8 mouse cellular contexts compared by ENCODE assay signal in the genomic region with DNA sequence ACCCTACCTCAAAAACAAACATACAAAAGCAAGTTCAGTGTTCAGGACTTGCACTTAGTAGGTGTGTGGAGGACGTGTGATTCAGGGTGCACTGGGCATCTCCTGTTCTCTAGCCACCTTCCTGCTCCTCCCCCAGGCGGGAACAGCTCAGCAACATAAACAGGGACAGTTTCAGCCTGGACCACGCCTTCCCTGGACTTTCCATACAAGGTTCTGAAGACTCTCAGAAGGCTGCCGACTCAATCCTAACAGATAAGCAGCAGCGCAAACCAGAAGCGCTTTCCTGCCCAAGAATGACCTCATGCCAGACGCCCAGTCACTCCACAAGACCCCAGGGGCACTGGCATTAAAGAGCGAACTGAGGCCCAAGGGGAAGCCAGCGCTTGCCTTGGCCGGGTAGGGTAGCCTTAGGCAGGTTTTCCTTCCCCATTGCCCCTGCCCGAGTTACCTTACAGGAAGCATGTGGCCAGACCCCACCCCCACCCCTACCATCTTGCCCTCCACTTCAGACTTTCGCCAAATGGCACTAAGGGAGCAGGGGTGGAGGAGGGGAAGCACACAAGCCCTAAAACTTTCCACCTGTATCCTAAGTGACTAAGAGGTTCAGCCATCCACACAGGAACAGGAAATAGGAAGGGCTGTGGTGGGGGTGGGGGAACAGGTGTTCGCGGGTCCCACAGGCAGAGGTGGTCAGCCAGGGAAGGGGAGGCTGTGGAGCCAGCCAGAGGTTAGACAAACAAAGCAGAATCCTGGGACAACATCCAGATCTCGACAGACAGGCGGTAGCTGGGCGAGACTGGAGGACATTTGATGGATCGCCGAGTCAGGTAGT. TPM values are rescaled to one million over a fixed set of nuclear protein-coding genes. Genes with fewer than 3 reads are reported as not detected.
A peak's percentile ranks its signal among the peaks of the same experiment; 100 is the strongest.
DNase-seq lines count a peak whose midpoint lies in the region; ATAC-seq and TF ChIP-seq lines count a peak whose summit lies in the region.

No protein-coding gene starts in this region.

- peak; percentile 45 for DNase-seq in midbrain, embryonic 11.5 days (ENCODE audit: low spot score, missing footprints)
- DNase-seq in midbrain, postnatal 0 days (ENCODE audit: low spot score), result no peak
- peak; percentile 71 for DNase-seq in intestine, embryonic 14.5 days (ENCODE audit: low spot score)
- peak; percentile 62 for DNase-seq in lung, embryonic 14.5 days
- no peak for DNase-seq in forebrain, embryonic 10.5 days (ENCODE audit: extremely low spot score, low spot score)
- DNase-seq in ovary, postnatal 36 days (ENCODE audit: low spot score), result no peak
- no peak for DNase-seq in adrenal gland, adult (ENCODE audit: inconsistent age in 2 of 2, low spot score in 1 of 2)
- no peak for DNase-seq in cerebellum, adult 8-10 months

- no peak overlapping the region for H3K9ac ChIP-seq in midbrain, embryonic 11.5 days (ENCODE audit: low read length)
- no peak overlapping the region for H3K9ac ChIP-seq in midbrain, postnatal 0 days (replicated peaks; ENCODE audit: low read length, poor library complexity, severe bottlenecking)
- peak overlapping the region; percentile 22; the same call in 1 of the 2 replicates for H3K9ac ChIP-seq in intestine, embryonic 14.5 days (ENCODE audit: low read length)
- H3K9ac ChIP-seq in lung, embryonic 14.5 days, result peak overlapping the region; percentile 26; the same call in 1 of the 2 replicates

- no peaks in the 10 kb centered on the region; the same call in 1 of the 2 replicates for H3K4me1 ChIP-seq in midbrain, embryonic 11.5 days (ENCODE audit: control insufficient read depth, insufficient read depth, low read length)
- no peaks in the 10 kb centered on the region for H3K4me1 ChIP-seq in midbrain, postnatal 0 days (ENCODE audit: insufficient read depth, low read length)
- H3K4me1 ChIP-seq in intestine, embryonic 14.5 days (replicated peaks; ENCODE audit: control insufficient read depth, insufficient read depth, low read length), result peaks cover 28% of the 10 kb centered on the region
- H3K4me1 ChIP-seq in lung, embryonic 14.5 days (ENCODE audit: insufficient read depth), result peaks cover 22% of the 10 kb centered on the region
- H3K4me1 ChIP-seq in forebrain, embryonic 10.5 days, result peaks cover 31% of the 10 kb centered on the region

- no peaks in the 10 kb centered on the region for H3K36me3 ChIP-seq in midbrain, embryonic 11.5 days (ENCODE audit: control insufficient read depth, insufficient read depth, low read length)
- H3K36me3 ChIP-seq in midbrain, postnatal 0 days (ENCODE audit: insufficient read depth, low read length), result no peaks in the 10 kb centered on the region
- no peaks in the 10 kb centered on the region for H3K36me3 ChIP-seq in intestine, embryonic 14.5 days (ENCODE audit: control insufficient read depth, insufficient read depth, low read length)
- no peaks in the 10 kb centered on the region for H3K36me3 ChIP-seq in lung, embryonic 14.5 days (ENCODE audit: insufficient read depth)
- no peaks in the 10 kb centered on the region for H3K36me3 ChIP-seq in forebrain, embryonic 10.5 days (replicated peaks)

- TF ChIP-seq CTCF in midbrain, postnatal 0 days (IDR thresholded peaks at IDR 0.05), result no peak
- no peak for TF ChIP-seq CTCF in lung, embryonic 14.5 days (IDR thresholded peaks at IDR 0.05; ENCODE audit: low read depth)

- ATAC-seq in midbrain, embryonic 11.5 days (ENCODE audit: low FRiP score), result no peak
- ATAC-seq in midbrain, postnatal 0 days (ENCODE audit: low FRiP score), result no peak
- peak; percentile 40 for ATAC-seq in intestine, embryonic 14.5 days (replicated peaks; ENCODE audit: low FRiP score, low TSS enrichment, low read depth)
- no peak for ATAC-seq in lung, embryonic 14.5 days (ENCODE audit: insufficient read depth)

- no peaks in the 10 kb centered on the region for H3K9me3 ChIP-seq in midbrain, embryonic 11.5 days (ENCODE audit: control insufficient read depth, low read length)
- no peaks in the 10 kb centered on the region for H3K9me3 ChIP-seq in midbrain, postnatal 0 days (ENCODE audit: low read length)
- no peaks in the 10 kb centered on the region for H3K9me3 ChIP-seq in intestine, embryonic 14.5 days (ENCODE audit: control insufficient read depth, low read length)
- no peaks in the 10 kb centered on the region for H3K9me3 ChIP-seq in lung, embryonic 14.5 days (ENCODE audit: low read depth, low read length)
- no peaks in the 10 kb centered on the region for H3K9me3 ChIP-seq in forebrain, embryonic 10.5 days

- H3K27me3 ChIP-seq in midbrain, embryonic 11.5 days (ENCODE audit: control insufficient read depth, insufficient read depth, low read length), result peaks cover 14% of the 10 kb centered on the region
- H3K27me3 ChIP-seq in midbrain, postnatal 0 days (ENCODE audit: insufficient read depth, low read length), result peaks cover 7% of the 10 kb centered on the region; the same call in 1 of the 2 replicates
- peaks cover 6% of the 10 kb centered on the region for H3K27me3 ChIP-seq in intestine, embryonic 14.5 days (replicated peaks; ENCODE audit: control insufficient read depth, insufficient read depth, low read length)
- peaks cover 9% of the 10 kb centered on the region for H3K27me3 ChIP-seq in lung, embryonic 14.5 days (ENCODE audit: insufficient read depth, low read length)
- H3K27me3 ChIP-seq in forebrain, embryonic 10.5 days (ENCODE audit: poor library complexity, severe bottlenecking), result peaks cover 26% of the 10 kb centered on the region

- H3K4me3 ChIP-seq in midbrain, embryonic 11.5 days (ENCODE audit: low read depth, low read length), result no peak overlapping the region
- no peak overlapping the region for H3K4me3 ChIP-seq in midbrain, postnatal 0 days (ENCODE audit: low read depth, low read length)
- no peak overlapping the region for H3K4me3 ChIP-seq in intestine, embryonic 14.5 days (ENCODE audit: low read depth, low read length)
- H3K4me3 ChIP-seq in lung, embryonic 14.5 days (ENCODE audit: low read depth, low read length), result 0 out of 2 replicates have a peak overlapping the region, but pooled peaks have one; percentile 2
- H3K4me3 ChIP-seq in forebrain, embryonic 10.5 days, result no peak overlapping the region

- no peak overlapping the region for H3K27ac ChIP-seq in midbrain, embryonic 11.5 days (ENCODE audit: low read depth, low read length)
- H3K27ac ChIP-seq in midbrain, postnatal 0 days (ENCODE audit: low read depth, low read length), result no peak overlapping the region
- H3K27ac ChIP-seq in intestine, embryonic 14.5 days (ENCODE audit: low read depth), result peak overlapping the region; percentile 88
- peak overlapping the region; percentile 67 for H3K27ac ChIP-seq in lung, embryonic 14.5 days (ENCODE audit: low read depth)
- H3K27ac ChIP-seq in forebrain, embryonic 10.5 days, result no peak overlapping the region; the same call in 1 of the 2 replicates

- WGBS in midbrain, embryonic 11.5 days, result 57% methylated on average over 19 of the region's 19 CpGs
- WGBS in midbrain, postnatal 0 days, result 49% methylated on average over 19 of the region's 19 CpGs
- WGBS in intestine, embryonic 14.5 days, result 10% methylated on average over 19 of the region's 19 CpGs
- 7% methylated on average over 19 of the region's 19 CpGs for WGBS in lung, embryonic 14.5 days
- 50% methylated on average over 19 of the region's 19 CpGs for WGBS in forebrain, embryonic 10.5 days

- H3K4me2 ChIP-seq in midbrain, embryonic 11.5 days, result no peak overlapping the region
- H3K4me2 ChIP-seq in midbrain, postnatal 0 days (ENCODE audit: low read depth, low read length, poor library complexity, severe bottlenecking), result no peak overlapping the region
- H3K4me2 ChIP-seq in intestine, embryonic 14.5 days (ENCODE audit: low read length), result peak overlapping the region; percentile 18
- H3K4me2 ChIP-seq in lung, embryonic 14.5 days, result peak overlapping the region; percentile 42

RNA-seq across cellular contexts. Expression of gene Cldn4, which starts 4.5 kb away (rescaled TPM):
- 2.5 and 2.7 TPM in 2 replicates for polyA plus RNA-seq in midbrain, embryonic 11.5 days (2014; fragmentation: Nextera tagmentation; extraction: Ambion mirVana)
- 0.77 TPM in 1 of 2 replicates, not detected in the other for total RNA-seq in midbrain, postnatal 0 days (2014; rRNA removed)
- polyA plus RNA-seq in midbrain, postnatal 0 days (2015; fragmentation: Nextera tagmentation; extraction: Ambion mirVana), result not detected in 2 replicates
- 78.1 and 78.3 TPM in 2 replicates for polyA plus RNA-seq in intestine, embryonic 14.5 days (2014; fragmentation: Nextera tagmentation; extraction: Ambion mirVana)
- polyA plus RNA-seq in lung, embryonic 14.5 days (2014; fragmentation: Nextera tagmentation; extraction: Ambion mirVana), result 41.9 and 42.4 TPM in 2 replicates
- polyA plus RNA-seq in forebrain, embryonic 10.5 days (2016; fragmentation: Nextera tagmentation; extraction: Ambion mirVana), result 6.2 and 6.3 TPM in 2 replicates

RNA-seq across cellular contexts. Expression of gene Mettl27, which starts 19.1 kb away (rescaled TPM):
- 9.1 and 9.2 TPM in 2 replicates for polyA plus RNA-seq in midbrain, embryonic 11.5 days (2014; fragmentation: Nextera tagmentation; extraction: Ambion mirVana)
- total RNA-seq in midbrain, postnatal 0 days (2014; rRNA removed), result 4.7 and 5.0 TPM in 2 replicates
- 7.2 and 7.5 TPM in 2 replicates for polyA plus RNA-seq in midbrain, postnatal 0 days (2015; fragmentation: Nextera tagmentation; extraction: Ambion mirVana)
- polyA plus RNA-seq in intestine, embryonic 14.5 days (2014; fragmentation: Nextera tagmentation; extraction: Ambion mirVana), result 22.7 and 24.6 TPM in 2 replicates
- 23.0 and 23.9 TPM in 2 replicates for polyA plus RNA-seq in lung, embryonic 14.5 days (2014; fragmentation: Nextera tagmentation; extraction: Ambion mirVana)
- polyA plus RNA-seq in forebrain, embryonic 10.5 days (2016; fragmentation: Nextera tagmentation; extraction: Ambion mirVana), result 10.3 and 11.8 TPM in 2 replicates

RNA-seq across cellular contexts. Expression of gene Cldn3, which starts 34.7 kb away (rescaled TPM):
- polyA plus RNA-seq in midbrain, embryonic 11.5 days (2014; fragmentation: Nextera tagmentation; extraction: Ambion mirVana), result 0.59 and 1.4 TPM in 2 replicates
- 2.2 and 3.1 TPM in 2 replicates for total RNA-seq in midbrain, postnatal 0 days (2014; rRNA removed)
- polyA plus RNA-seq in midbrain, postnatal 0 days (2015; fragmentation: Nextera tagmentation; extraction: Ambion mirVana), result 3.0 and 3.3 TPM in 2 replicates
- polyA plus RNA-seq in intestine, embryonic 14.5 days (2014; fragmentation: Nextera tagmentation; extraction: Ambion mirVana), result 113 and 143 TPM in 2 replicates
- polyA plus RNA-seq in lung, embryonic 14.5 days (2014; fragmentation: Nextera tagmentation; extraction: Ambion mirVana), result 137 and 139 TPM in 2 replicates
- polyA plus RNA-seq in forebrain, embryonic 10.5 days (2016; fragmentation: Nextera tagmentation; extraction: Ambion mirVana), result 10.8 and 14.9 TPM in 2 replicates

RNA-seq across cellular contexts. Expression of gene Cldn13, which starts 35.9 kb away (rescaled TPM):
- polyA plus RNA-seq in midbrain, embryonic 11.5 days (2014; fragmentation: Nextera tagmentation; extraction: Ambion mirVana), result 3.8 and 3.9 TPM in 2 replicates
- not detected in 2 replicates for total RNA-seq in midbrain, postnatal 0 days (2014; rRNA removed)
- polyA plus RNA-seq in midbrain, postnatal 0 days (2015; fragmentation: Nextera tagmentation; extraction: Ambion mirVana), result not detected in 2 replicates
- 0.23 TPM in 1 of 2 replicates, not detected in the other for polyA plus RNA-seq in intestine, embryonic 14.5 days (2014; fragmentation: Nextera tagmentation; extraction: Ambion mirVana)
- 0.39 TPM in 1 of 2 replicates, not detected in the other for polyA plus RNA-seq in lung, embryonic 14.5 days (2014; fragmentation: Nextera tagmentation; extraction: Ambion mirVana)
- 2.0 and 4.9 TPM in 2 replicates for polyA plus RNA-seq in forebrain, embryonic 10.5 days (2016; fragmentation: Nextera tagmentation; extraction: Ambion mirVana)

RNA-seq across cellular contexts. Expression of gene Tmem270, which starts 44.7 kb away (rescaled TPM):
- not detected in 2 replicates for polyA plus RNA-seq in midbrain, embryonic 11.5 days (2014; fragmentation: Nextera tagmentation; extraction: Ambion mirVana)
- not detected in 2 replicates for total RNA-seq in midbrain, postnatal 0 days (2014; rRNA removed)
- 0.19 TPM in 1 of 2 replicates, not detected in the other for polyA plus RNA-seq in midbrain, postnatal 0 days (2015; fragmentation: Nextera tagmentation; extraction: Ambion mirVana)
- polyA plus RNA-seq in intestine, embryonic 14.5 days (2014; fragmentation: Nextera tagmentation; extraction: Ambion mirVana), result not detected in 2 replicates
- polyA plus RNA-seq in lung, embryonic 14.5 days (2014; fragmentation: Nextera tagmentation; extraction: Ambion mirVana), result not detected in 2 replicates
- polyA plus RNA-seq in forebrain, embryonic 10.5 days (2016; fragmentation: Nextera tagmentation; extraction: Ambion mirVana), result not detected in 2 replicates

Comparison
In these comparisons a context has a peak if more than half of its experiments do, and no peak if none do; other contexts are left out.
1. DNase-seq: peak in midbrain, embryonic 11.5 days (single experiment), intestine, embryonic 14.5 days (single experiment) and lung, embryonic 14.5 days (single experiment); none in midbrain, postnatal 0 days (single experiment), forebrain, embryonic 10.5 days (single experiment), ovary, postnatal 36 days (single experiment), adrenal gland, adult (0 of 2) and cerebellum, adult 8-10 months (single experiment).
2. H3K27ac ChIP-seq: peak in intestine, embryonic 14.5 days (single experiment) and lung, embryonic 14.5 days (single experiment); none in midbrain, embryonic 11.5 days (single experiment), midbrain, postnatal 0 days (single experiment) and forebrain, embryonic 10.5 days (single experiment).
3. H3K4me2 ChIP-seq: peak in intestine, embryonic 14.5 days (single experiment) and lung, embryonic 14.5 days (single experiment); none in midbrain, embryonic 11.5 days (single experiment) and midbrain, postnatal 0 days (single experiment).
4. H3K9ac ChIP-seq: peak in intestine, embryonic 14.5 days (single experiment) and lung, embryonic 14.5 days (single experiment); none in midbrain, embryonic 11.5 days (single experiment) and midbrain, postnatal 0 days (single experiment).